Mouse (Mus musculus) monocyte, adult 5-6 weeks (primary cell): ENCODE results near the gene Ugcg. TPM values are rescaled to one million over a fixed set of nuclear protein-coding genes. Genes with fewer than 3 reads are reported as not detected.

Experiments
- total RNA-seq: library from RNA; stranded (forward); fragments of 200-1000, 200-491, 200-594 nt; gene quantifications from 3 replicates; pipeline ENCODE4 v1.2.3, GENCODE M21; 2017

Ugcg gene
- total RNA-seq, 1 experiment from 2014 or later: 254 TPM

Other genes starting within 250 kb of the Ugcg start
- 0.29 TPM in 1 of 3 replicates, not detected in the others for gene Zkscan16, start 245.6 kb upstream of the Ugcg start, total RNA-seq
- 1.9 to 2.7 TPM (median 2.3 TPM) in 3 replicates for gene Ptgr1, start 202.1 kb upstream of the Ugcg start, total RNA-seq
- gene Dnajc25, start 194.2 kb upstream of the Ugcg start, total RNA-seq: 10.7 to 15.7 TPM (median 15.3 TPM) in 3 replicates
- not detected in 3 replicates for gene Gm20503, start 186.0 kb upstream of the Ugcg start, total RNA-seq
- gene Gng10, start 154.2 kb upstream of the Ugcg start, total RNA-seq: 76.3 to 133 TPM (median 119 TPM) in 3 replicates
- 0.43 TPM in 1 of 3 replicates, not detected in the others for gene AI481877, start 50.3 kb upstream of the Ugcg start, total RNA-seq
- gene Susd1, start 249.4 kb downstream of the Ugcg start, total RNA-seq: 19.5 to 24.7 TPM (median 23.7 TPM) in 3 replicates